Mouse (Mus musculus): ENCODE measurements around the gene Nfyc. TPM values are rescaled to one million over a fixed set of nuclear protein-coding genes. Genes with fewer than 3 reads are reported as not detected.

Gene Nfyc
- polyA plus RNA-seq (2012; ENCODE audit: insufficient read depth, insufficient read length, missing spikeins), result 30.5 and 35.4 TPM in 2 replicates

GRCm38 (mm10) chr4:120831472-120831871 lies at the start of gene Nfyc:
TSS of gene Nfyc (minus strand) at chr4:120831572.
- Histone ChIP-seq H3K4me3 (ENCODE audit: insufficient read depth, low read length) (no peak within 1 kb of the TSS), H3K27ac (ENCODE audit: insufficient read depth, low read depth, low read length) (no peak within 1 kb of the TSS), H3K4me1 (ENCODE audit: control insufficient read depth, insufficient read depth, low read length) (peaks cover 8% of the 10 kb centered on the region)
- TF ChIP-seq CTCF (IDR thresholded peaks at IDR 0.05; ENCODE audit: low read depth, low read length) (no peak), POLR2A (IDR thresholded peaks at IDR 0.05; ENCODE audit: borderline replicate concordance, low read depth, low read length) (no peak)

- peaks cover 38% of the 10 kb centered on the region for H3K4me1 ChIP-seq (ENCODE audit: control insufficient read depth, insufficient read depth, low read length)
- TF ChIP-seq CTCF (IDR thresholded peaks at IDR 0.05; ENCODE audit: low read depth, low read length) (no peak), POLR2A (IDR thresholded peaks at IDR 0.05; ENCODE audit: borderline replicate concordance, low read depth, low read length) (no peak)
Measured at GRCm38 (mm10) chr4:120880731-120881432, 49.5 kb upstream of the Nfyc start.

GRCm38 (mm10) chr4:120879386-120879785 lies 48.0 kb upstream of the Nfyc start:
- peaks cover 30% of the 10 kb centered on the region for H3K4me1 ChIP-seq (ENCODE audit: control insufficient read depth, insufficient read depth, low read length)
- TF ChIP-seq CTCF (IDR thresholded peaks at IDR 0.05; ENCODE audit: low read depth, low read length) (no peak), POLR2A (IDR thresholded peaks at IDR 0.05; ENCODE audit: borderline replicate concordance, low read depth, low read length) (no peak)
- no peak overlapping the region for H3K4me3 ChIP-seq (ENCODE audit: insufficient read depth, low read length)
- no peak overlapping the region for H3K27ac ChIP-seq (ENCODE audit: insufficient read depth, low read depth, low read length)

More at GRCm38 (mm10) chr4:120880731-120881432, 49.5 kb upstream of the Nfyc start:
- Histone ChIP-seq H3K27ac (ENCODE audit: insufficient read depth, low read depth, low read length) (no peak overlapping the region), H3K4me3 (ENCODE audit: insufficient read depth, low read length) (no peak overlapping the region)

GRCm38 (mm10) chr4:120878728-120879127 lies 47.4 kb upstream of the Nfyc start:
- H3K4me1 ChIP-seq (ENCODE audit: control insufficient read depth, insufficient read depth, low read length), result peaks cover 30% of the 10 kb centered on the region
- H3K27ac ChIP-seq (ENCODE audit: insufficient read depth, low read depth, low read length), result no peak overlapping the region
- TF ChIP-seq CTCF (IDR thresholded peaks at IDR 0.05; ENCODE audit: low read depth, low read length) (no peak), POLR2A (IDR thresholded peaks at IDR 0.05; ENCODE audit: borderline replicate concordance, low read depth, low read length) (no peak)
- no peak overlapping the region for H3K4me3 ChIP-seq (ENCODE audit: insufficient read depth, low read length)

- H3K27ac ChIP-seq (ENCODE audit: insufficient read depth, low read depth, low read length), result no peak overlapping the region
- TF ChIP-seq POLR2A (IDR thresholded peaks at IDR 0.05; ENCODE audit: borderline replicate concordance, low read depth, low read length) (no peak), CTCF (IDR thresholded peaks at IDR 0.05; ENCODE audit: low read depth, low read length) (no peak)
Measured at GRCm38 (mm10) chr4:120875961-120876360, 44.6 kb upstream of the Nfyc start.

DNA sequence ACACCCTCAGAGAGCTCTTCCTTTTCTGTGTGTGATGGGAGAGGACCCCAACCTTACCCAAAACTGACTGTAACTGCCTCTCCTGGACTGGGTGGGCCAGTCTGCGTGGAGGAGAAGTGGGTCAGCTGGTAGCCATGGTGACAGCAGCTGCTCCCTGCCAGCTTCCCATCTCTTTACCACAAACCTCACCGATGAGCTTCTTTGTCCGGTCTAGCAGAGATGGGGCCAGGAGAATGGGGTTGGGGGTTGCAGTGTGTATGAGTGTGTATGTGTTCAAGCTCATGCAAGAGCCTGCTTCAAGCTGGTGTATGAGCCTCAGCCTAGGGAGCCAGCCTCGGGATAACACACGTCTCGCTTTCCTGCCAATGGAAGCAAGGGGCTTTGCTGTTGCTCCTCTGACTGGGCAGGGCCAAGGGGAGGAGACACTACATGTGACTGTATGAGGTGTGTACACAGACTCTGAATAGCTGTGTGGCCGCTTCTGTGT lies 38.9 kb upstream of the Nfyc start:
- Histone ChIP-seq H3K27ac (ENCODE audit: insufficient read depth, low read depth, low read length) (no peak overlapping the region), H3K4me3 (ENCODE audit: insufficient read depth, low read length) (no peak overlapping the region), H3K4me1 (ENCODE audit: control insufficient read depth, insufficient read depth, low read length) (no peaks in the 10 kb centered on the region)
- TF ChIP-seq POLR2A (IDR thresholded peaks at IDR 0.05; ENCODE audit: borderline replicate concordance, low read depth, low read length), result no peak
- TF ChIP-seq CTCF (IDR thresholded peaks at IDR 0.05; ENCODE audit: low read depth, low read length), result no peak

More at GRCm38 (mm10) chr4:120875961-120876360, 44.6 kb upstream of the Nfyc start:
- peaks cover 20% of the 10 kb centered on the region for H3K4me1 ChIP-seq (ENCODE audit: control insufficient read depth, insufficient read depth, low read length)
- no peak overlapping the region for H3K4me3 ChIP-seq (ENCODE audit: insufficient read depth, low read length)

DNA sequence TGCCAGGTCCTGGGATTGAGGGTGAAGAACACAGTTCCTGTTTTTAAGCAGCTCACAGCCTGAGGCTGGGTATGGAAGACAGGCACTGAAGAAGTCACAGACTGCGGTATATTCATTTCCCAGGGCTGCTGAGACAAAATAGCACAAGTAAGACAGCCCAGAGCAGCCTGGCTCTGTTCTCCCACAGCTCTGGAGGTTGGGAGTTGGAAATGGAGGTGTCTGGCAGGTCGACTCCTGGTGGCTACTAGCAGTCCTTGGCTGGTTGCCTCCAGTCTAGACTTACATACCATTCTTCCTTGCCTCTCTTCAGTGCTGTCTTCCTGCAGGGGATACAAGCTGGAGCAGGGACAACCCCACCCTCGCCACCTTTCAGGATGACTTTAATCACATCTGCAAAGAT lies 37.6 kb upstream of the Nfyc start:
- Histone ChIP-seq H3K4me1 (ENCODE audit: control insufficient read depth, insufficient read depth, low read length) (no peaks in the 10 kb centered on the region), H3K4me3 (ENCODE audit: insufficient read depth, low read length) (no peak overlapping the region), H3K27ac (ENCODE audit: insufficient read depth, low read depth, low read length) (no peak overlapping the region)
- no peak for TF ChIP-seq POLR2A (IDR thresholded peaks at IDR 0.05; ENCODE audit: borderline replicate concordance, low read depth, low read length)
- no peak for TF ChIP-seq CTCF (IDR thresholded peaks at IDR 0.05; ENCODE audit: low read depth, low read length)

DNA sequence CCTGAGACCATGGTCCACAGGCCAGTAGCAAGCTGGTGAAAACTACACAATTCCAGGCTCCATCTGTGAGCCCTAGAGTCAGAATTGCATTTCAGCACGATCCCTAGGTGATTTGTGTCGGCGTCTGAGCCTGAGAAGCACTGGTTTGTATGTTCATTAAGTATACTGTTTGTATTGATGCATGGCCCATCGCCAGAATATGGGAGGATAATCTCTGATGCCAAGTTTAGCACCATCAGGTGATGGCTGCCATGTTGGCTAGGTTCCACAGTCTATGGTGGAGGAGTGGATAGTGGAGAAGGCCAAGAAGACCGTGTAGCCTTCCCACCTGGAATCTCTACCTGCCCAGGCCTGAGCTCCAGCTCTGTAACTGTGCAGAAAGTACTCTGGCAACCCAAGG lies 36.9 kb upstream of the Nfyc start:
- Histone ChIP-seq H3K4me1 (ENCODE audit: control insufficient read depth, insufficient read depth, low read length) (no peaks in the 10 kb centered on the region), H3K4me3 (ENCODE audit: insufficient read depth, low read length) (no peak overlapping the region), H3K27ac (ENCODE audit: insufficient read depth, low read depth, low read length) (no peak overlapping the region)
- TF ChIP-seq CTCF (IDR thresholded peaks at IDR 0.05; ENCODE audit: low read depth, low read length) (no peak), POLR2A (IDR thresholded peaks at IDR 0.05; ENCODE audit: borderline replicate concordance, low read depth, low read length) (no peak)

DNA sequence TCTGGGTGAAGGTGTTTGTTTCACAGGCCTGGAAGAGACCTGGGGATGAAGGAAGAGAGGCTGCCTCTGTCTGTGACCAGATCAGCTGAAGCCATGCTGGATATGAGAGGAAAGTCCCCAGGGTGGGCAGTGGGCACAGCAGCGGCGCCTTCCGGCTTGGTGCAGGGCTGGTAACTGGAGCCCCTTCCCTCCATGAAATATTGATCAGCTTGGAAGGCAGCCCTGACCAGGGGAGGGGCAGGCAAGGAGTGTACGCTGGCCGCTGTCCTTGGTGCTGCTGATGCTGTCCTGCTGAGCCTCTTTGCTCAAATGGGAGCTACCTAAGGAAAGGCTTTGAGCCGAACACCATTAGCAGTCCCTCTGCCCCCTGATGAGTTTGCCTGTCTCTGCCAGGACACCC lies 34.8 kb upstream of the Nfyc start:
- H3K4me1 ChIP-seq (ENCODE audit: control insufficient read depth, insufficient read depth, low read length), result no peaks in the 10 kb centered on the region
- no peak overlapping the region for H3K27ac ChIP-seq (ENCODE audit: insufficient read depth, low read depth, low read length)
- H3K4me3 ChIP-seq (ENCODE audit: insufficient read depth, low read length), result no peak overlapping the region
- no peak for TF ChIP-seq CTCF (IDR thresholded peaks at IDR 0.05; ENCODE audit: low read depth, low read length)
- TF ChIP-seq POLR2A (IDR thresholded peaks at IDR 0.05; ENCODE audit: borderline replicate concordance, low read depth, low read length), result no peak

- Histone ChIP-seq H3K4me3 (ENCODE audit: insufficient read depth, low read length) (no peak overlapping the region), H3K4me1 (ENCODE audit: control insufficient read depth, insufficient read depth, low read length) (no peaks in the 10 kb centered on the region)
- no peak for TF ChIP-seq POLR2A (IDR thresholded peaks at IDR 0.05; ENCODE audit: borderline replicate concordance, low read depth, low read length)
- no peak for TF ChIP-seq CTCF (IDR thresholded peaks at IDR 0.05; ENCODE audit: low read depth, low read length)
Measured at GRCm38 (mm10) chr4:120859865-120860264, 28.5 kb upstream of the Nfyc start.

More at GRCm38 (mm10) chr4:120859865-120860264, 28.5 kb upstream of the Nfyc start:
- H3K27ac ChIP-seq (ENCODE audit: insufficient read depth, low read depth, low read length), result no peak overlapping the region
